Mouse (Mus musculus): ENCODE measurements around the gene Sez6l. TPM values are rescaled to one million over a fixed set of nuclear protein-coding genes. Genes with fewer than 3 reads are reported as not detected.

The Sez6l gene
- total and polyA plus RNA-seq, 2 experiments from 2014 or later = 43.5 to 80.1 TPM

DNA sequence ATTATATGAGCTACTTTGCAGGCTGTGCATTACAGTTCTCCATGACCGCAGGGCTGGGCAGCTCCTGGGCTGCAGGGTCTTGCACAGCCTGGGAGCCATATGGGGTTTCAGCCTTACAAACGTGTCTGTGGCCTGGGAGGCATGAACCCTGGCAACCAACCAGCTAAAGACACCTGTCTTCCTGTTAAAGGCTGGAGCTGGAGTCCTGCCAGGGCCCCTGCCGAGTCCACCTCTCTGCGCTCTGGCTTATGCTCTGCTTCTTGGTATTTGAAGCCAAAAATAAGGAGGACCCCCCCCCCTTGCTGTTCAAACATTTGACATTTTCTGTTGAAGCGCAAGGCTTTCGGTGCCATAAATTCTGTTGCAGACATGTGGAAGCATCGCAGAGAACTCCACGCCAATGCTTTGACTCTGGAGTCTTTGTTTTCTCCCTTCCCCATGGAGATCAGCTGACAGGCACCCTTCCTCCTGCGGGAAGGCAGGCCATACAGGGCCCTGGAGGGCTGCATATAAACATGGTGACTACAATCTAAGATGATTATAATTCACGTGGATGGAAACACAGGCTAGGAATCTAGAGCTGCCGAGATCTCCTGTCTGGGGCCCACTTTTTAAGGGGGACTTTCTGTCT lies 23.4 kb upstream of the Sez6l start:
- peak; percentile 78 for DNase-seq (ENCODE audit: low spot score)
- WGBS = 25% methylated on average over 11 of the region's 11 CpGs
- H3K27ac ChIP-seq = peak overlapping the region; percentile 54

DNA sequence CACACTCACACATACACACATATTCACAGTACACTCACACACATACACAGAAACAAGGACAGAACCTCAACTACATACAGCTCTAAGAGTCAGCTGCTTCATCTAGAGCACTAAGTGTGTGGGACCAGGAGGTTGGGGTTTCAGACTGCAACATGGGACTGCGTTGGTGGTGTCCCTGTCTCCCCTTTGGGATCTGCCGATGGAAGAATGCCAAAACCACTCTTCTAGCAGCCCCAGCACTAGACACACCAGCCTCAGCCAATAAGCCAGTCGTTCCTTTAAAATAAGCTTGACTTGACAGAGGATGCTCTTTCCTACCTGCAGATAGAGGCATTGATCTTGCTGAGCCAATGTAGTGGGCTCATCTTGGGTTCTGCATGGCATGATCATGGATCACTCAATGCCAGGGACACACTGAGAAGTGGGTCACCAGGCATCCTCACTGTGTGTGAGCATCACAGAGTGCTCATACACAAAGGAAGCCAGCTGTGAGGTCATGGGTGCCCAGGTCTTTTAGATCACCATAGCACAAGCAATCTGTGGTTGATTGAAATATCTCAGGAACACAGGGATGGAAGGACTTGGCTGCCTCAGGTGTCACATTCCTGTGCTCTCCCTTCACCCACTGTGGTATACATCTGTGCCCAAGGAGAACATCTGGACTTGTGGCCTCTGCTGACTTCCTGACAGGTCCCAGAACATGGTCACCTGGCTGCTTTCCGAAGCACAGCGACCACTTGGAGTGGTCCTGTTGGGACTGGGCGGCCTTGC lies 22.7 kb upstream of the Sez6l start:
- no peaks in the 10 kb centered on the region for H3K9me3 ChIP-seq (ENCODE audit: low read length)
- ATAC-seq = no peak
- 59% methylated on average over 6 of the region's 6 CpGs for WGBS
- no peaks in the 10 kb centered on the region for H3K27me3 ChIP-seq (ENCODE audit: insufficient read depth, low read length)
- peak overlapping the region; percentile 54; the same call in 1 of the 2 replicates for H3K27ac ChIP-seq
- DNase-seq (ENCODE audit: low spot score) = no peak
- no peak for TF ChIP-seq CTCF (IDR thresholded peaks at IDR 0.05; ENCODE audit: low read depth)
- no peak overlapping the region for H3K4me2 ChIP-seq (ENCODE audit: low read depth, low read length)
- no peak overlapping the region for H3K4me3 ChIP-seq (ENCODE audit: low read length)
- H3K9ac ChIP-seq (replicated peaks; ENCODE audit: low read length) = no peak overlapping the region
- peaks cover 14% of the 10 kb centered on the region for H3K4me1 ChIP-seq (ENCODE audit: insufficient read depth, low read length)
- no peaks in the 10 kb centered on the region for H3K36me3 ChIP-seq (ENCODE audit: insufficient read depth, low read length)

More for the DNA sequence above, 23.4 kb upstream of the Sez6l start:
- Histone ChIP-seq H3K36me3 (ENCODE audit: insufficient read depth, low read length) (no peaks in the 10 kb centered on the region), H3K27me3 (ENCODE audit: insufficient read depth, low read length) (no peaks in the 10 kb centered on the region), H3K9me3 (ENCODE audit: low read length) (no peaks in the 10 kb centered on the region), H3K4me2 (ENCODE audit: low read depth, low read length) (no peak overlapping the region), H3K4me3 (ENCODE audit: low read length) (no peak overlapping the region), H3K9ac (replicated peaks; ENCODE audit: low read length) (no peak overlapping the region), H3K4me1 (ENCODE audit: insufficient read depth, low read length) (peaks cover 13% of the 10 kb centered on the region)
- ATAC-seq = no peak
- no peak for TF ChIP-seq CTCF (IDR thresholded peaks at IDR 0.05; ENCODE audit: low read depth)

DNA sequence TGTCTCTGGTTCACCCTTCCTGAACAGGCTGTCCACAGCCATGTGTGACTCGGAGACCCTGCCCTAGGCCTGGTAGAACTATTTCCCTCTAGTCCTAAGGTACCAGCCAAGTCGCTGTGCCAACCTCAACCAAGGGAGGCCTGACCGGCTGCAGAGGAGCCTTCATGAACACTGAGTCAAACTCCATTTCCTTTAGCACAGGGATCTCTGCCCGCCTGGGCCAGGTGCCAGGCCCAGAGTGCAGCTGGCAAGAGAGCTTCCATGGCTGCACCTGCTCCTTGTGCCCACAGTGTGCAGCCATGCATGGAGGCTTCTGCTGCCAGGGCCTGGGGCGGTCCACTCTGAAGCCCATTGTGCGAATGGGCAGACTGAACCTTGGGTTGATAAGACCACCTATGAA lies 20.9 kb upstream of the Sez6l start:
- peak; percentile 7; the same call in 1 of the 2 replicates for TF ChIP-seq CTCF (IDR thresholded peaks at IDR 0.05; ENCODE audit: low read depth)
- Histone ChIP-seq H3K4me1 (ENCODE audit: insufficient read depth, low read length) (peaks cover 11% of the 10 kb centered on the region), H3K4me2 (ENCODE audit: low read depth, low read length) (no peak overlapping the region), H3K36me3 (ENCODE audit: insufficient read depth, low read length) (no peaks in the 10 kb centered on the region), H3K27me3 (ENCODE audit: insufficient read depth, low read length) (no peaks in the 10 kb centered on the region), H3K9me3 (ENCODE audit: low read length) (no peaks in the 10 kb centered on the region), H3K4me3 (ENCODE audit: low read length) (no peak overlapping the region), H3K9ac (replicated peaks; ENCODE audit: low read length) (no peak overlapping the region), H3K27ac (0 out of 2 replicates have a peak overlapping the region, but pooled peaks have one; percentile 56)
- DNase-seq (ENCODE audit: low spot score) = peak; percentile 90
- peak; percentile 85 for ATAC-seq
- WGBS = 40% methylated on average over 6 of the region's 6 CpGs

DNA sequence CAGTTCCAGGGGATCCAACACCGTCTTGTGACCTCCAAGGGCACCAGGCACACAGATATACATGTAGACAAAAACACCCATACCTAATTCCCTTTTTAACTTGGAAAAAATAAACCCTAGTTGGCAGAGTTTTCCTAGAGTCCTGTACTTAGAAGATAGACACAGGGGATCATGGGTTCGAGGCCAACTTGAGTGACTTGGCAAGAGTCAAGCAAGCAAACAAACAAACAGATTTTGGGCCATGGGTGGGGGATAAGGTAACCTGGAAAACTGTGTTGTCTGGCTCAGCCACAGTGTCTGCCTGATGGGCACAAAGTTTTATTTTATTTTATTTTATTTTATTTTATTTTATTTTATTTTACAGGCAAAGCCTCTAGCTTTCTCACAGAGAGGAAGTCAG lies 20.3 kb upstream of the Sez6l start:
- no peak overlapping the region for H3K4me3 ChIP-seq (ENCODE audit: low read length)
- no peaks in the 10 kb centered on the region for H3K9me3 ChIP-seq (ENCODE audit: low read length)
- H3K4me2 ChIP-seq (ENCODE audit: low read depth, low read length) = no peak overlapping the region
- DNase-seq (ENCODE audit: low spot score) (no peak), ATAC-seq (no peak)
- peaks cover 11% of the 10 kb centered on the region for H3K4me1 ChIP-seq (ENCODE audit: insufficient read depth, low read length)
- H3K27ac ChIP-seq = 0 out of 2 replicates have a peak overlapping the region, but pooled peaks have one; percentile 56
- no peak for TF ChIP-seq CTCF (IDR thresholded peaks at IDR 0.05; ENCODE audit: low read depth)
- H3K36me3 ChIP-seq (ENCODE audit: insufficient read depth, low read length) = no peaks in the 10 kb centered on the region
- WGBS = 75% methylated on average over 2 of the region's 2 CpGs
- no peaks in the 10 kb centered on the region for H3K27me3 ChIP-seq (ENCODE audit: insufficient read depth, low read length)
- no peak overlapping the region for H3K9ac ChIP-seq (replicated peaks; ENCODE audit: low read length)

DNA sequence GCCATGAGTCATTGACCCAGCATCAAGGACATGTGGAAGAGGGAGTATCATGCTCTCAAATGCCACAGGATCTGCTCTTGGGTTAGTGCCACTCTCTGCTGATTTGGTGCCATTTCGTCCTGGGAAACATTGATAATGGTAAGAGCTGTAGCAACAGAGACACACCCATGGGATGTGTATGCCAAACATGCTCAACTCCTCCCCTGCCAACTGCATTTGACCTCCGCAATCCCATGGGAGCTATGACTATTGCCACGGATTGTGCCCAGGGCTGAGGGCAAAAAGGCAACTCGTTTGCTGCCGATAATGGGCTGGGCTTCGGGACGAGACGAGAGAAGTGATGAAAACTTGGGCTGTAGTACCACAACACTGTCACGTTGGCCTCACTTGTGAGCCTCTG lies 19.7 kb upstream of the Sez6l start:
- no peak overlapping the region for H3K4me2 ChIP-seq (ENCODE audit: low read depth, low read length)
- H3K4me3 ChIP-seq (ENCODE audit: low read length) = no peak overlapping the region
- H3K4me1 ChIP-seq (ENCODE audit: insufficient read depth, low read length) = peaks cover 11% of the 10 kb centered on the region
- TF ChIP-seq CTCF (IDR thresholded peaks at IDR 0.05; ENCODE audit: low read depth) = no peak
- H3K9me3 ChIP-seq (ENCODE audit: low read length) = no peaks in the 10 kb centered on the region
- ATAC-seq (no peak), DNase-seq (ENCODE audit: low spot score) (no peak)
- WGBS = 76% methylated on average over 9 of the region's 9 CpGs
- no peaks in the 10 kb centered on the region for H3K36me3 ChIP-seq (ENCODE audit: insufficient read depth, low read length)
- no peak overlapping the region for H3K9ac ChIP-seq (replicated peaks; ENCODE audit: low read length)
- no peaks in the 10 kb centered on the region for H3K27me3 ChIP-seq (ENCODE audit: insufficient read depth, low read length)
- no peak overlapping the region for H3K27ac ChIP-seq

DNA sequence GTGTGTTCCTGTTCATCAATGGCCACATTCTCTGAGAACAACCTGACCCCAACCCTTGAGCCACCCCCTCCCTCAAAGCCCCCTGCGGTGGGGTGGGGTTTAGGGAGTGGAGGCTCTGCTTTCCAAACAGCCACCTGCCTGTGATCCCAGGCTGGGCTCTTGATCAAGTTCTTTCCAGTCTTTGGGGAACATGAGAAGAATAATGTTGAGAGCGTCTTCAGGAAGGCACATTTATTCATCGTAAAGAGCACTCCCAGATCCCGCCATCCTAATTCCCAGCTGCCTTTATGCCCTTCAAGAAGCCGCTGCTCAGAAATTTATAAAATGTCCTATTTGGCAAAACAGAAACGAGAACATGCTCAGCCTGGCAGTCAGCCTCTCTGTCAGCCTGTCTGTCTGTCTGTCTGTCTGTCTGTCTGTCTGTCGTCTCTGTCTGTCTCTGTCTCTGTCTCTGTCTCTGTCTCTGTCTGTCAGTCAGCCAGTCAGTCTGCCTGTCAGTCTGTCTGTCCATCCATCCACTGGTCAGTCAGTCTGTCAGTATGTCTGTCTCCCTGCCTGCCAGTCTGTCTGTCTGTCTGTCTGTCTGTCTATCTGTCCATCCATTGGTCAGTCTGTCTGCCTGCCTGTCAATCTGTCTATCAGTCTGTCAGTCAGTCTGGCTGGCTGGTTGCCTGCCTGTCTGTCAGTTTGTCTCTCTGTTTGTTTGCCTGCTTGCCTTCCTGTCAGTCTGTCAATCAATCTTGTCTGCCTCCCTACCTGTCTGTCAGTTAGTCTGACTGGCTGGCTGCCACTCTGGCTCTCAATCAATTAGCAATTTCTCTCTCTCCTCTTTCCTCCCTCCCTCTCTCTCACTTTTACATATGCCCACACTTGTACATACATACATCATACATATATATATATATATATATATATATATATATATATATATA lies 19.0 kb upstream of the Sez6l start:
- no peaks in the 10 kb centered on the region for H3K27me3 ChIP-seq (ENCODE audit: insufficient read depth, low read length)
- H3K27ac ChIP-seq = no peak overlapping the region
- no peak overlapping the region for H3K4me3 ChIP-seq (ENCODE audit: low read length)
- no peak overlapping the region for H3K9ac ChIP-seq (replicated peaks; ENCODE audit: low read length)
- H3K4me1 ChIP-seq (ENCODE audit: insufficient read depth, low read length) = peaks cover 11% of the 10 kb centered on the region
- DNase-seq (ENCODE audit: low spot score) (no peak), ATAC-seq (no peak)
- TF ChIP-seq CTCF (IDR thresholded peaks at IDR 0.05; ENCODE audit: low read depth) = no peak
- H3K9me3 ChIP-seq (ENCODE audit: low read length) = no peaks in the 10 kb centered on the region
- 49% methylated on average over 7 of the region's 7 CpGs for WGBS
- H3K36me3 ChIP-seq (ENCODE audit: insufficient read depth, low read length) = no peaks in the 10 kb centered on the region
- H3K4me2 ChIP-seq (ENCODE audit: low read depth, low read length) = no peak overlapping the region
